Mouse (Mus musculus): Measurements from ENCODE around the gene Hccs.
"Not testable (repeated sequence)": the region's sequence is repeated elsewhere in the genome, so short reads cannot be mapped to it uniquely, and the experiment has no call there.

- not testable (repeated sequence) for TF ChIP-seq GATA1, TAL1 (IDR thresholded peaks at IDR 0.05; ENCODE audit: low read length)
These were observed 465 bp upstream of the Hccs start for GRCm38 (mm10) chrX:169320668-169321005.

Measured in erythroblast, embryonic 14.5 days (primary cell).